In the genomic region with DNA sequence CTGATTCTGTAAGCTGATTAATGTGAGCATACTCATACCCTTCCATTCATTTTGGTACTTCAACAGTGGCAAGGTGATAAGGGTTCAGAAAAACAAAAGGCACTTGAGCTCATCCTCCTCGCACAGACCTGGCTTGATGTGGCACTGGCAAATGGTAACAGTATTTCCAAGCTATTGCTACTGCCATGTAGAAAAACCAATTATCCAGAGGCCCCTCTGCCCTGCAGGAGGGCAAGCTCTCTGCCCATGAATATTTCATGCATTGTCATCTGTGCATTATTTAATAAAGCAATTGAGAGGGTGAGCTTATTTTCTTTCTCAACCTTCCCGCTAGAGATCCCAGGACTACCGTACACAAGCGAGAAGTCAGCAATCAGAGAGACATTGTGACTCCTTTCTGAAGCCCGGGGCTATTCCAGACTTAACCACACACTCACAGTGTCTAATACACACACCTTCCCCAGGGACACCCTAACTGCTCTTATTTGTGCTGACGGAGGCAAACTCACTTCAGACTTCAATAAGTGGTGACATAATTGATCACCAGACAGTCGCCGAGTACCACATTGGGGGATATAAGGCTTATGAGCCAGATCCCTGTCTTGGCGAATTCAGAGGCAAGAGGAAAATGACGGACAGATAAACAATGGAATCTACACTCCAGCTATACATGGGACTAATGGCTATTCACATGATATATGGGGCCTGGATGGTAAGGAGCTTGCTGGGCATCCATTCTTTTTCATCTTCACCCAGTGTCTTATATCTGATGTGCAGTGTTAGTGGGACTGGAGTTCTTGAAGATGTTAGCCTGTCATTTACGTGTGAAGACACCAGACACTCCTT, we compare ENCODE assay signal across 21 mouse cellular contexts.
DNase-seq lines count a peak whose midpoint lies in the region; ATAC-seq and TF ChIP-seq lines count a peak whose summit lies in the region.
"Had no signal": no experiment of that assay in that cellular context is flagged by ENCODE, and none has a peak within 500 bp of the region (broad histone marks: within the 10 kb centered on the region; RNA-seq: fewer than 3 reads in every experiment).

No protein-coding gene starts in this region.

- H3K9ac ChIP-seq in midbrain, embryonic 11.5 days (ENCODE audit: low read length), result no peak overlapping the region
- H3K9ac ChIP-seq in hindbrain, postnatal 0 days (replicated peaks; ENCODE audit: low read length), result no peak overlapping the region
- no peak overlapping the region for H3K9ac ChIP-seq in midbrain, postnatal 0 days (replicated peaks; ENCODE audit: low read length, poor library complexity, severe bottlenecking)
- H3K9ac ChIP-seq in heart, embryonic 11.5 days (ENCODE audit: low read depth, low read length), result no peak overlapping the region
- H3K9ac ChIP-seq: embryonic facial prominence, embryonic 13.5 days; forebrain, embryonic 15.5 days; liver, postnatal 0 days had no signal

- TF ChIP-seq CTCF in hindbrain, postnatal 0 days (IDR thresholded peaks at IDR 0.05; ENCODE audit: low read depth), result no peak
- TF ChIP-seq CTCF in midbrain, postnatal 0 days (IDR thresholded peaks at IDR 0.05), result no peak

- peaks cover 11% of the 10 kb centered on the region; the same call in 1 of the 2 replicates for H3K27me3 ChIP-seq in midbrain, embryonic 11.5 days (ENCODE audit: control insufficient read depth, insufficient read depth, low read length)
- peaks cover 83% of the 10 kb centered on the region for H3K27me3 ChIP-seq in midbrain, embryonic 10.5 days (ENCODE audit: low read depth, poor library complexity, severe bottlenecking)
- no peaks in the 10 kb centered on the region for H3K27me3 ChIP-seq in hindbrain, postnatal 0 days (ENCODE audit: insufficient read depth, low read length)
- no peaks in the 10 kb centered on the region for H3K27me3 ChIP-seq in midbrain, postnatal 0 days (ENCODE audit: insufficient read depth, low read length)
- H3K27me3 ChIP-seq in heart, embryonic 11.5 days (ENCODE audit: control insufficient read depth, insufficient read depth, low read length), result no peaks in the 10 kb centered on the region
- no peaks in the 10 kb centered on the region for H3K27me3 ChIP-seq in limb, embryonic 10.5 days (ENCODE audit: low read depth, poor library complexity, severe bottlenecking)
- H3K27me3 ChIP-seq: embryonic facial prominence, embryonic 13.5 days; forebrain, embryonic 15.5 days had no signal

- H3K4me3 ChIP-seq in midbrain, embryonic 11.5 days (ENCODE audit: low read depth, low read length), result no peak overlapping the region
- no peak overlapping the region for H3K4me3 ChIP-seq in midbrain, embryonic 10.5 days
- H3K4me3 ChIP-seq in hindbrain, postnatal 0 days (ENCODE audit: low read length), result no peak overlapping the region
- H3K4me3 ChIP-seq in midbrain, postnatal 0 days (ENCODE audit: low read depth, low read length), result no peak overlapping the region
- no peak overlapping the region for H3K4me3 ChIP-seq in heart, embryonic 11.5 days (ENCODE audit: low read depth, low read length)
- H3K4me3 ChIP-seq in limb, embryonic 10.5 days, result no peak overlapping the region
- H3K4me3 ChIP-seq: embryonic facial prominence, embryonic 13.5 days; forebrain, embryonic 15.5 days; heart, embryonic 10.5 days; myocyte had no signal

- peak; percentile 50; the same call in 1 of the 2 replicates for ATAC-seq in midbrain, embryonic 11.5 days (ENCODE audit: low FRiP score)
- no peak for ATAC-seq in hindbrain, postnatal 0 days
- ATAC-seq in midbrain, postnatal 0 days (ENCODE audit: low FRiP score), result no peak
- no peak for ATAC-seq in heart, embryonic 11.5 days (replicated peaks; ENCODE audit: insufficient number of reproducible peaks, low FRiP score, low TSS enrichment)
- ATAC-seq: forebrain, embryonic 15.5 days; liver, postnatal 0 days had no signal

- no peaks in the 10 kb centered on the region for H3K36me3 ChIP-seq in midbrain, embryonic 11.5 days (ENCODE audit: control insufficient read depth, insufficient read depth, low read length)
- H3K36me3 ChIP-seq in midbrain, embryonic 10.5 days, result no peaks in the 10 kb centered on the region
- H3K36me3 ChIP-seq in hindbrain, postnatal 0 days (ENCODE audit: insufficient read depth, low read length), result no peaks in the 10 kb centered on the region
- H3K36me3 ChIP-seq in midbrain, postnatal 0 days (ENCODE audit: insufficient read depth, low read length), result no peaks in the 10 kb centered on the region
- H3K36me3 ChIP-seq in heart, embryonic 11.5 days (ENCODE audit: control insufficient read depth, insufficient read depth, low read length), result no peaks in the 10 kb centered on the region
- H3K36me3 ChIP-seq in limb, embryonic 10.5 days, result no peaks in the 10 kb centered on the region
- H3K36me3 ChIP-seq: embryonic facial prominence, embryonic 13.5 days; forebrain, embryonic 15.5 days; heart, embryonic 10.5 days had no signal

- no peak for DNase-seq in midbrain, embryonic 11.5 days (ENCODE audit: low spot score, missing footprints)
- no peak for DNase-seq in midbrain, embryonic 10.5 days (ENCODE audit: low spot score)
- peak; percentile 51 for DNase-seq in hindbrain, postnatal 0 days (ENCODE audit: low spot score)
- peak; percentile 55 for DNase-seq in midbrain, postnatal 0 days (ENCODE audit: low spot score)
- no peak for DNase-seq in ovary, postnatal 14 days (ENCODE audit: low spot score)
- DNase-seq in limb, embryonic 10.5 days (ENCODE audit: low spot score), result no peak
- DNase-seq: adrenal gland, adult 2 months; cerebellum, adult 9-11 months; heart, postnatal 10 days; kidney, adult 2 months; kidney, postnatal 10 days; left cerebral cortex, postnatal 4 days; liver, postnatal 0 days; lung, postnatal 14 days; right cerebral cortex, postnatal 25 days; thymus, postnatal 4 days had no signal

- H3K9me3 ChIP-seq in midbrain, embryonic 11.5 days (ENCODE audit: control insufficient read depth, low read length), result no peaks in the 10 kb centered on the region
- no peaks in the 10 kb centered on the region; the same call in 1 of the 2 replicates for H3K9me3 ChIP-seq in midbrain, embryonic 10.5 days (replicated peaks)
- 0 out of 2 replicates have a peak, but pooled peaks cover 4% of the 10 kb centered on the region for H3K9me3 ChIP-seq in hindbrain, postnatal 0 days (ENCODE audit: low read length)
- no peaks in the 10 kb centered on the region for H3K9me3 ChIP-seq in midbrain, postnatal 0 days (ENCODE audit: low read length)
- H3K9me3 ChIP-seq in heart, embryonic 11.5 days (replicated peaks; ENCODE audit: control insufficient read depth, low read length), result no peaks in the 10 kb centered on the region
- no peaks in the 10 kb centered on the region for H3K9me3 ChIP-seq in limb, embryonic 10.5 days (replicated peaks)
- H3K9me3 ChIP-seq: forebrain, embryonic 15.5 days had no signal

- peaks cover 4% of the 10 kb centered on the region; the same call in 1 of the 2 replicates for H3K4me1 ChIP-seq in midbrain, embryonic 11.5 days (ENCODE audit: control insufficient read depth, insufficient read depth, low read length)
- peaks cover 23% of the 10 kb centered on the region for H3K4me1 ChIP-seq in midbrain, embryonic 10.5 days
- H3K4me1 ChIP-seq in hindbrain, postnatal 0 days (ENCODE audit: insufficient read depth, low read length), result 0 out of 2 replicates have a peak, but pooled peaks cover 3% of the 10 kb centered on the region
- H3K4me1 ChIP-seq in midbrain, postnatal 0 days (ENCODE audit: insufficient read depth, low read length), result peaks cover 5% of the 10 kb centered on the region; the same call in 1 of the 2 replicates
- no peaks in the 10 kb centered on the region for H3K4me1 ChIP-seq in heart, embryonic 11.5 days (ENCODE audit: control insufficient read depth, insufficient read depth, low read length)
- no peaks in the 10 kb centered on the region for H3K4me1 ChIP-seq in limb, embryonic 10.5 days
- H3K4me1 ChIP-seq: heart, embryonic 10.5 days had no signal

- no peak overlapping the region for H3K4me2 ChIP-seq in midbrain, embryonic 11.5 days
- no peak overlapping the region for H3K4me2 ChIP-seq in hindbrain, postnatal 0 days (ENCODE audit: low read depth, low read length)
- no peak overlapping the region for H3K4me2 ChIP-seq in midbrain, postnatal 0 days (ENCODE audit: low read depth, low read length, poor library complexity, severe bottlenecking)
- H3K4me2 ChIP-seq in heart, embryonic 11.5 days, result no peak overlapping the region
- H3K4me2 ChIP-seq: embryonic facial prominence, embryonic 13.5 days; forebrain, embryonic 15.5 days had no signal

- 69% methylated on average over 11 of the region's 11 CpGs for WGBS in midbrain, embryonic 11.5 days
- WGBS in midbrain, embryonic 10.5 days, result 85% methylated on average over 11 of the region's 11 CpGs
- 40% methylated on average over 11 of the region's 11 CpGs for WGBS in hindbrain, postnatal 0 days
- WGBS in midbrain, postnatal 0 days, result 34% methylated on average over 11 of the region's 11 CpGs
- WGBS in heart, embryonic 11.5 days (ENCODE audit: insufficient replicate concordance), result 80% methylated on average over 11 of the region's 11 CpGs
- 91% methylated on average over 11 of the region's 11 CpGs for WGBS in limb, embryonic 10.5 days

- H3K27ac ChIP-seq in midbrain, embryonic 11.5 days (ENCODE audit: low read depth, low read length), result no peak overlapping the region
- H3K27ac ChIP-seq in midbrain, embryonic 10.5 days (replicated peaks), result no peak overlapping the region
- H3K27ac ChIP-seq in hindbrain, postnatal 0 days, result no peak overlapping the region
- no peak overlapping the region for H3K27ac ChIP-seq in midbrain, postnatal 0 days (ENCODE audit: low read depth, low read length)
- no peak overlapping the region for H3K27ac ChIP-seq in heart, embryonic 11.5 days (ENCODE audit: low read depth, low read length)
- H3K27ac ChIP-seq in limb, embryonic 10.5 days, result no peak overlapping the region
- H3K27ac ChIP-seq: embryonic facial prominence, embryonic 13.5 days; forebrain, embryonic 15.5 days; heart, embryonic 10.5 days had no signal

Comparison
In these comparisons a context has a peak if more than half of its experiments do, and no peak if none do; other contexts are left out.
1. DNase-seq: peak in hindbrain, postnatal 0 days (single experiment) and midbrain, postnatal 0 days (single experiment); none in midbrain, embryonic 11.5 days (single experiment), midbrain, embryonic 10.5 days (single experiment), ovary, postnatal 14 days (single experiment) and limb, embryonic 10.5 days (single experiment).